Mouse (Mus musculus) heart, postnatal 4 days (tissue): ENCODE results near the gene Psmg1. TPM values are rescaled to one million over a fixed set of nuclear protein-coding genes. Genes with fewer than 3 reads are reported as not detected.
"Not testable (repeated sequence)": the region's sequence is repeated elsewhere in the genome, so short reads cannot be mapped to it uniquely, and the experiment has no call there.

Experiments
- DNase-seq: peaks from one replicate; pipeline ENCODE4 v3.0.0; 2021
- total RNA-seq, 2 experiments: library from RNA; stranded (reverse); gene quantifications; 2 replicates each; pipeline ENCODE4 v1.2.3; 2021

The Psmg1 gene
- total RNA-seq = 10 to 100 TPM; 28.0 to 28.9 TPM

DNA sequence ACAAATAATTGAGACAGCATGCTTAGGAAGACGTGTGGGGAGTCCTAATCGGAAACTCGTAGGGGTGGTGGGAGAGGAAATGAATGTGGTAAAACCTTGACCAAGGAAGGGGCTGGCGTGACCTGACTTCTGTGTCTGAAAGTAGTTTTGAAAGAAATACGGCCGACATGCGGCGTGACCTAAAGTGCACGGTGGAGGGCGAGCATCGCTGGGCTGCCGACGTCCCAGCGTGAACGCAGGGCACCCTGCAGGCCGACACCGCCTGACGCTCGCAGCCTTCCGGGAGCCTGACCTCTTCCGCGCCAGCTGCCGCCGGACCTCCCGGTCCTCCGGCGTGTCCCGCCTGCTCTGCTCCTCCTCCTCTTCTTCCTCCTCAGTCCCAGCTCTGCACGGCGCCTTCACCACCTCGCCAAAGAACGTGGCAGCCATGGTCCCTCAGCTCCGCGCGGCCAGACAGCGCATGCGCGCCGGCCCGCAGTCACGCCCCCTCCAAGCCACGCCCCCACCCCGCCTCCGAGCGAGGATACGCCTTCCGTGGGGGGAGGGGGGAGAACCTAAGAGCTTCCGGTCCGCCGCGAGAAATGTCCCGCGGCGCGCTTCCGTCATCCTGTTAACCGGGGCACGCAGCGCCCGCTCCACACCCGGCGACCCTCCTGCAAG lies at the start of gene Psmg1:
TSS of gene Psmg1 (minus strand) at position 499 of the 660 bp plus-strand sequence.
- peak; percentile 99 for DNase-seq

DNA sequence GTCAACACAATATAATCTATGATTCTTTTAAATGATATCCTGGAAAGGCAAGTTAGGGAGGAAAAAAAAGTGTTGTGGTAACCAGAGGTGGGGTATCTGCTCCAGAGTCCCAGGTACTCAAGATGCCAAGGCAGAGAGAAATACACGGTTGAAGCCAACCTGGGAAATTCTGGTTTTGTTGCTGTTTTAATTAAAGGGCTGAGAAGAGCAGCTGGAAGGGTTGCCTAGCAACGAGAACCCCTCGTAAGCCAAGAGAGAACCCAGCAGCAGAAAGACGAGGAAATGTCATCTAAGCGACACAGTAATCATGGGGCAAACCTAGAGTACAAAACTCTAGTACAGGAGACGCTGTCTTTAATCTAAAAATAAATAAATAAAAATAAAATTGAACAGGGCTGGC lies 48.8 kb upstream of the Psmg1 start:
- DNase-seq = no peak

DNA sequence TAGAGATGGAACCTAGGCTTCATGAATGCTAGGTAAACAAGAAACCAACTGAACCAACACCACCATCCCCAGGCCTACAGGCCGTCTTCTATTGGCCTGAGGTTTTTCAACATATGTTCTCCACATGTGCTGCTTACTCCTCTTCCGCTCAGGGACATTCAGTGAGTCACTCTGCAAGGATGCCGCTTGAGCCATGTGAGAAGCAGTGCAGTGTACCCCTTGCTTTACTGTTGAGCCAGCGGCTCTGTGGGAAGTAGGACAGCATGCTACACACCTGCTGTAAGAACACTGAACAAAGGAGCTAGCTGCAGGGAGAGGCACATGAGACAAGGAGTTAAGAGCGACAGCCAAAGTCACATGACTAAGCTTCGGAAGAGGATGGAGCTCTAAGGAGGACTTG lies 43.7 kb upstream of the Psmg1 start:
- DNase-seq = no peak

DNA sequence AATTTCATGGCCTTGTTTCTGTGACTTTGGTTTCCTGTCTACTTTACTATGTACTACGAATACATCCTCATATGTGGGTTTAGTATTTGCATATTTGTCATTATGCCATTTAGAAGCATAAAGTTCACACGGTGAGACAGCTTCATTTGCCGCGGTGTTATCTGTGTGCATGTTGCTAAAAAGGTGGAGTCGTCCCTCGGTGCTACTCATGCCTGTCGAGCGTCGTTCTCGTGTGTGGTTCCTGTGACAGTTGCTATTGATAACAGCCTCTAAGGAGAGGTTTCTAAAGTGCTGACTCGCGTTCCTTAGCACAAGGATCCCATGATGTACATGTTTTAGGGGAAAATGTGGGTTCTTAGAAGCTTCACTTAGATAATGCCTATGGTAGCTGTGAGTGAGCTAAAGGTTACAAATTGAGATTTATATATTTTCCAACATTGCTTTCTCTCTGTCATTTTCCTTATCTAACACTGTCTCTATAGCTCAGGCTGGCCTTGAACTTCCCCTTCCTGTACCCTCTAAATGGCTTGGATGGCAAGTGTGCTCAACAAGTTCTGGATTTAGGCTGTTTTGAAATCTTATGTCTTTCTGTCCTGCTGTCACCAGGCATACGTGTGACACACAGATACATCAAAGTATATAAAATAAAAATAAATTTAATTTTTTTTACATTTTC lies 41.7 kb upstream of the Psmg1 start:
- no peak for DNase-seq

DNA sequence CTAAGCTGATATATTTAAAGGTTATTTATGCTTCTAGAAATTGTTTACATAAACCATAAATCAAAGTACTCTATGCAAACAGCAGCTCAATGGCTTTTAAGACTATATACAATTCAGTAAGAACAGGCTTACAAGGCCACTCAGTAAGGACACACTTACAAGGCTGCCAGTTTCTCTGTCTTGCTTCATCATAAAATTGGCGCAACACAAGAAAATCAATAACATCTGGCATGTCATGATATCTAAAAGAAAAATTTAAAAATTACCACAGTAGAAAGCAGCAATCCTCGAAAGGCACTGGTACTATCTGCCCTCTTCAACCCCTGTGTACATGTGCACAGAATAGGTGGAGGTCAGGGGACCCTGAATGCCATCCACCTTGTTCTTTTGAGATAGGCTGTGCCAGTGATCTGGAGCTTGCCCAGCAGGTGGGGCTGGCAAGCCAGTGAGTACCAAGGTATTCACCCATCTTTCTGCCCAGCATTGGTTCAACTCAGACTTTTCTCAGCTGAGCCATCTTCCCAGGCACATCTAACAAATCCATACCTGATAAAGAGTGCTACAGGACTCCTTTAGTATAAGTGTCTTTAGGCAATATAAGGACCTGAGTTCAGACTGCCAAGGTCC lies 39.8 kb upstream of the Psmg1 start:
- peak; percentile 30 for DNase-seq

DNA sequence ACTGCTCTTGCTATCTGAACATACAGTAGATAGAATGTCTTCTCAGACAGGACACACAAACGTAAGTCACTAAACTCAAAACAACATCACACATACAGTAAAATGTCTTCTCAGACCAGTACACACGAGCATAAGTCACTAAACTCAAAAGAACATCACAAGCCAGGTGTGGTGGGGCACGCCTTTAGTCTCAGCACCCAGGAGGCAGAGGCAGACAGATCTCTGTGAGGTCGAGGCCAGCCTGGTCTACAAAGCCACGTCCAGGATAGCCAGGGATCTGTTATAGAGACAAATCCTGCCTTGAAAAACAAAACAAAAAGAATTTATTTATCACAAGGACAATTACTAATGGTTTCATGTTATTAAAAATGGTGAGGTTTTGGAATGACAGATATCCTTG lies 35.5 kb upstream of the Psmg1 start:
- DNase-seq = no peak

DNA sequence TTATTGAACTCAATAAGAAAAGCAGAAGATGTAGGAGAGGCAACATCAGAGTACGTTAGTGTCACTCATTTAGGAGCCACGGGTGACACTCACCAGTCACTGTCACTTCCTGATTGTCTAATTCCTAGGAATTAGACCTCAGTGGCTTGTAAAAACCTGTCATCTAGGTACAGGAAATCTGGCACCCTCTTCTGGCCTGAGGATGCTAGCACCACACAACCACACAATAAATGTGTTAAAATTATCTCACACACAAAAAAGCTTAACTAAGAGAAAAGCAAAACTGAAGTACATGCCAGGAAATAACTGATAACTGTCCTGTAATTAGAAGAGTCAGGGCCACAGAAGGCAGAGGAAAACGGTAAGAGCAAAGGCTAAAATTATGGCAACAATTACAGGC lies 34.5 kb upstream of the Psmg1 start:
- DNase-seq = no peak

DNA sequence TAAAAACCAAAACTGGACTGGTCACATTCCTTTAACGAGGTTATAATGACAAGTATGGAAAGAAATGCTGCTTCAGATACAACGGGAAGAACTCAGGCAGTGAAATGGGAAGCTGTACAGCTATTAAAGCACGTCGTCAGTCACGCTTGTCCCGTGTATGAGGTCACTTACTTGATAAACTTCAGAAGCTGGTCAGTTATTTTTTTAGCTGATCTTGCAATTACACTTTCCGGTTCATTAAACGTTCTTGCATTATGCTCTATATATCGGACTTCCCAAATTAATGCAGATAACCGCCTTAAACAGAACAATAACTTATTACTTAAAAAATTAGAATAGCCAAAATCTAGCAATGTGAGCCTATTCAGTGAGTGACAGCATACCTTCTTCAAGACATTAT lies 30.3 kb upstream of the Psmg1 start:
- no peak for DNase-seq

DNA sequence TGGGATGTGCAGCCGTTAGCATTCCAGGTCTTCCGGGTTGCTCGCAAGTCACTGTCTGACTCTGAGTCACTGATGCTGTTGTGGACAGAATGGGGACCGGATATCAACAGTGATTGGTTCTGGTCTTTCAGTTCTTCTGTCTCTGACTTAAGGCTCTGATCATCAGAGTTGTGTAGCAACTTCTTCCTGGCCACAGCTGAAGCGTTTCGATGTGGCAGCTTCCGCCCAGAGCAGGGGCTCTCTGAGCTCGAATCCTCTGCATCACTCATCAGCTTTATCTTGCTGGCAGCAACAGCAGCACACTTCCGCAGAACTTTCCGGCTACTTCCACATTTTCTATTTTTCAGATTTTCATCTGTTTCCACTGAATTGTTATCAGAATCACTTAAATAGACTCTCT lies 18.4 kb upstream of the Psmg1 start:
- DNase-seq = not testable (repeated sequence)

DNA sequence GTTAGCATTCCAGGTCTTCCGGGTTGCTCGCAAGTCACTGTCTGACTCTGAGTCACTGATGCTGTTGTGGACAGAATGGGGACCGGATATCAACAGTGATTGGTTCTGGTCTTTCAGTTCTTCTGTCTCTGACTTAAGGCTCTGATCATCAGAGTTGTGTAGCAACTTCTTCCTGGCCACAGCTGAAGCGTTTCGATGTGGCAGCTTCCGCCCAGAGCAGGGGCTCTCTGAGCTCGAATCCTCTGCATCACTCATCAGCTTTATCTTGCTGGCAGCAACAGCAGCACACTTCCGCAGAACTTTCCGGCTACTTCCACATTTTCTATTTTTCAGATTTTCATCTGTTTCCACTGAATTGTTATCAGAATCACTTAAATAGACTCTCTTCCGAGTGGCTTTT lies 13.5 kb upstream of the Psmg1 start:
- DNase-seq = not testable (repeated sequence)

DNA sequence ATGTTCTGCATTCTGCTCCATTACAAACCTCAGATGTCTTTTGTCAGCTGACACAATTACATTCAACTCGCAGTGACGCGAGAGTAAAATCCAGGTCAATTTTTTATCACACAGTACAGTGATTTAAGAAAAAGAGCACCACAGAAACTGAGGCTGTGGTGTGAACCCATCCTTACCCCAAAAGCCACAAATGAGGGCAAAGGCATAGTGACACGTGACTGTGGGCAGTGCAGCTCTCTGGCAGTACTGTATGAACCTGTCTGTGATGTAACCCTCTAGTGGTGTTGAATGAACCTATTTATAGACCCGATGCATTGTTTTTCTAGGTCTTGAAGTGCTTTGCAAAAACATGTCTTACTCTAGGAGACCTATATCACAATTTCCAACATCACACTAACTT lies 8.5 kb upstream of the Psmg1 start:
- no peak for DNase-seq

DNA sequence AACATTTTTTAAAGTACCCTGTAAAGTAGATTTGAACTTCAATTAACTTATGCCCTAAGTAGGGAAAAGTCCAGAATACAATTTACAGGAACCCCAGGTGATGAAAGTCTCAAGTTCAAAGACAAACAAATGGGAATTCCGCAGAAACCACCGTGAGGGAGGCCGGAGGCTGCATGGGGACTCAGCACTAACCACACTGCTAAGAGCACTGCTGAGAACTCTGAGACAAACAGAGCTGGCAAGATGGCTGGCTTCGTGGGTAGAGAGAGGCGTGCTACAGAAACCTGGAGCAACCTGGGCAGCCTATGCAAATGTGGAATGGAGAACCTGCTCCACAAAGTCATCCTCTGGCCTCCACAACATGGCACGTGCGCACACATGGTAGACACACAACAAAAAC lies 5.4 kb upstream of the Psmg1 start:
- DNase-seq = no peak

DNA sequence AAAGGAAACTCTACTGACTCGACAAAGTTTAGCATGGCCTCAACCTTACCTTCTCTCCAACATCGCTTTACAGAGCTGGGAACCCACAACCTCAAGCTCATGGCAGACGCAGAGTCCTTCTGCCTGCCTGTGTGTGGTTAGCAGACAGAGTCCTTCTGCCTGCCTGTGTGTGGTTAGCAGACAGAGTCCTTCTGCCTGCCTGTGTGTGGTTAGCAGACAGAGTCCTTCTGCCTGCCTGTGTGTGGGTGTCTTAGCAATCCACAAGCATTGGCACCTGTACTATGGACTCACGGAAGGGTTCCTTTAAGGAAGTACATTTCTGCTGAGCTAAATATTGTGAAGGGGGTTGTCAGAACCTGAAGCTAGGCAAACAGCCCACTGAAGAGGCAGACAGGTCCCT lies 3.8 kb upstream of the Psmg1 start:
- not testable (repeated sequence) for DNase-seq

DNA sequence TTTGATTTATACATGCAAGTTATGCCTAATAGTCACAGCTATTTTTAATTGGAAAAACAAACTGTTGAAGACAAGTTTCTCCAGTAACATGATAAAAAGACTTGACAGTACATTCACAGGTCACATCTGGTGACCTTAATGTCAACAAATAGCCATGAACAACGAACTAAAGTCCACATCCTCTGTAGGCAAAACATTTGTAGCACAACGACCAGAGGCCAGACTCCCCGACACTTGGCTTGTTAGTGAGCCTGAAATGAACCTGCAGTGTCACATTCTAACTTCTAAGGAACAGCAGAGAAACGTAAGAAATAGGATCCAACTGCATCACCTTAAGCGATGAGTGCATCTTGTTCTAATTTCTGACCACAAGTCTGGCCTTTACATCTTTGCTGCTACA lies 1.8 kb upstream of the Psmg1 start:
- DNase-seq = no peak

DNA sequence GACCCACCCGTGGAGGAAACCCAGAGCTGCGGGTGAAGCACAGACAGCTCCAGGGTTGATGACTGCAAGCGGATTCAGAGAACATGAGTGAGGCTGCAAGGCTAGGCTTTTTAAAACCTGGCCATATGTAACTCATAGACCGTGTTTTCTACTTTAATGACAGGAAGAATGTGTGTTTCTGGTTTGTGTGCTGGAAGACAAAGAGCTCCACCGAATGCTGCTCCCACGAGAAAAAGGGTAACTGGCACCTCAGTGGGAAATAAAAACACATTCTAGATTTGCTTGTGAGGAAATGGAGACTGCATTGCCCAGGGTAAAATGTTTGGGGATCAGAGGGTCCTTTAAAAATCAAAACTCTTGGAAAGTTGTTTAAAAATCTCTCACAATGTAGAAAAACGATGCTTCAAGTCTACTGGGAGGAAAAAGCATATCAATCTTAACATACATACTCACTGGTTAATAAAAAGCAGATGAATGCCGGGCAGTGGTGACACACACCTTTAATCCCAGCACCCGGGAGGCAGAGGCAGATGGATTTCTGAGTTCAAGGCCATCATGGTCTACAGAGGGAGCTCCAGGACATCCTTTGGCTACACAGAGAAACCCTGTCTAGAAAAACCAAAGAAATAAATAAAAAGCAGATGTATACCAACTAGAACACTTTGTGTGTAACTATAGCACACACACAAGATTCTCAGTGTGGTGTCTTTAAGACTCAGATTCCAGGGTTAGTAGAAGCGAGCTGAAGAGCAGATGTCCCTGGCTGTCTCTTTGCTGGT lies 551 bp upstream of the Psmg1 start:
- no peak for DNase-seq

DNA sequence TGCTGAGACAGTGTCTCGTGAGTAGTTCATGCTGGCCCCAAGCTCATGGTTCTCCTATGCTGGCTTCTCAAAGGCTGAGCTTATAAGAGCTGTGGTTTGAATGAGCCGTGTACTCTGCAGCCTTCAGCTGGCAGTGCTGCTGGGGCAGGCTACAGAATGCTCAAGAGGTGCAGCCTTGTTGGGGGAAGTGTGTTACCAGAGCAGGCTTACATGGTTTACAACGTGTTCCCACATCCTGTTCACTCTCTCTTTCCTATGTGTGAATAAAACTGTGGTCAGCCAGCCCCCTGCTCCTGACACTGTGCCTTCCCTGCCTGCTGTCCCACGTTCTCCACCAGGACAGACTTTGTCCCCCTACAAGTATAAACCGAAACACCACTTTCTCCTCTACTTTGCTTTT lies 5.8 kb downstream of the Psmg1 start:
- no peak for DNase-seq

DNA sequence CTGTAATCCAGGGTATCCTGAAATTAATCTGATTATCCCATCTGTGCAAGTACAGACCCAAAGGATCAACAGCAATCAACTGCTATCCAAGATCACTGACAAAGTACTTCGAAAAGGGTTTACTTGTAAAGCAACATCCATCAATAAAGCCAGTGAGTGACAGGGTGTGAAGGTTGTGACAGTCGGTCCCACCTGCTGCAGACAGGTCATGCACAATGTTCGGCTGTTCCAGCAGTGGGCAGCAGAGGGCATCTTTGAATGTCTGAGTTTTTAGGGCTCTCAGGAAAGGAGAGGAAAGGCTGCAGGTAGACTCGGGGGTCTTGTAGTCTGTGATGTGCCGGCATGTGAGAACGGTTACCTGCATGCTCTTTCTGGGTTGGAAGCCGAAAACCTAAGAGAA lies 7.2 kb downstream of the Psmg1 start:
- DNase-seq = no peak

DNA sequence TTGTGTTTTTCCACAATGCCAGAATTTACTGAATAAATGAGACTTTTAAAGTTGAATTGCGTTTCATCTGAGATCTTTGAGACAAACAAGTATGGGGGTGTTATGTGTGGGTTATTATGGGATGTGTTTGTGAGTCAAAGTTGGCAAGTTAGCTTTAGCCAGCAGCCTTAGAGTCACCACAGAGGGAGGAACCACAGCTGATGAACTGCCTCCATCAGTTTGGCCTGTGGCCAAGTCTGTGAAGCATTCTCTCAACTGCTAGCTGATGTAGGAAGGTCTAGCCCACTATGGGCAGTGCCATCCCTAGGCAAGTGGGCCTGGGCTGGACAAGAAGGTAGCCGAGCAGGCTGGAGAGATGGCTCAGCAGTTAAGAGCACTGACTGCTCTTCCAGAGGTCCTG lies 19.9 kb downstream of the Psmg1 start:
- DNase-seq = no peak

DNA sequence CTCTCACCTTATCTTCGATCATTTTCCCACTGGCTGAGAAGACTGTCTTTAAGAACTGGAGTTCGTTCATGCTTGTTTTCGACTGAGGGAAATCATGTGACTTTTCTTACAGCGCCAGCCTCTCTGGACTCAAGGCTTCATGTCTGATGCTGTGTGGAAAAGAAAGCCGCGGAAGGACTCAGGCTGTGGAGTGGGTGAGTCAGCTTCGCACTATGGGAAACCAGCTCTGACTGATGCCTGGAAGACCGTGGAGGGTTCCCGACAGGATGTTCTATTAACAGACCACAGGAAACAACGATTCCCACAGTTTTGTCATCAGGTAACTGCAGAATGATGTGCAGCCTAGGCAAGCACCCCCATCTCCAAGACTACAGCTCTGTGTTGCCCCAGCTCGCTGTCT lies 23.3 kb downstream of the Psmg1 start:
- no peak for DNase-seq

DNA sequence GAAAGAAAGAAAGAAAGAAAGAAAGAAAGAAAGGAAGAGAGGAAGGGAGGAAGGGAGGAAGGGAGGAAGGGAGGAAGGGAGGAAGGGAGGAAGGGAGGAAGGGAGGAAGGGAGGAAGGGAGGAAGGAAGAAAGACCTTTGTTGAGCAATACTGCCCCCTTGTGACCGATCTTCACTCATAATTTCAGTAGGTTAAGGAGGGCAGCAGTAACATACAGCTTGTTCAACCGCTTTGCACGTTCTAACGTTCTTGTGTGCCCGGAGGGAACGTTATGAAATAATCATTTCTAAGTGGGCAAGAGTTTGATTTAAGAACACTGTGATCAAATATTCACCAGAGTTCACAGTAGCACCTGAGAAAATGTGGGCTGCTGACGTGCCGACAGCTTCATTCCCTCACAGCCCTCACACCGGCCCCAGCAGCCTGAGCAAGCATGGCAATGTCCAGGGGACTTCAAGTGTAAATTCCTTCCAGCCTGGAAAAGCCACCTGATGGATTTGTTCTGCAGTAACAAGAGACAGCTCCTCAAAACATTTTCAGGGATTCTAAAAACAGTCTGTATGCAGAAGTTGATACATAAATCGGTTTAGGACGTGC lies 26.2 kb downstream of the Psmg1 start:
- DNase-seq = peak; percentile 59

DNA sequence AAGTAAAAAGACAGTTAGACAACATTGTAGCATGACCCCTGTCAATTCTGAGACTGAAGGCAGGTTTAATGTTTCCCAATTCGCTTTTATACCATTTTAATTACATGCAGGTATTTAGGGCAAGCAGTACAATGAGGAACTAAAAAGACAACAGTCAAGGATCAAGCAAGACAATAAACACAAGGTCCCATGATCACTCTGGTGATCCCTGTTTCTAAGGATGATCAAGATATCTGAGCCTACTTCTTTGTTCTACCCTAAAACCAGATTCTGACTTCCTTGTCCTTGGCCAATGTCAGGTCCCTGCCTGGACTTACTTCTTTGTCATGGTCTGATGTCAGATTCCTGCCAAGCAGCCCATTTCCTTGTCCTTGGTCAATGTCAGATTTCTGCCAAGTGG lies 29.3 kb downstream of the Psmg1 start:
- DNase-seq = not testable (repeated sequence)

DNA sequence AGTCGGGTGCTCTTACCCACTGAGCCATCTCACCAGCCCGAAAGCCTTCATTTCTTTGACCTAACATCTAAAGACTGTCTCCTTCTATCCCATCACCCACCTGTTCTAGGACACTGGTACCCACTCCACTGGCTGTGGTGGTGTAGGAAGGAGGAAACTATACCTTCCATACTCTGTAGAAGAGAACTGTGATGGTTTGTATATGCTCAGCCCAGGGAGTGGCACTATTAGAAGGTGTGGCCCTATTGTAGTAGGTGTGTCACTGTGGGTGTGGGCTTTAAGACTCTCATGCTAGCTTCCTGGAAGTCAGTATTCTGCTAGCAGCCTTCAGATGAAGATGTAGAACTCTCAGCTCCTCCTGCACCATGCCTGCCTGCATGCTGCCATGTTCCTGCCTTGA lies 30.1 kb downstream of the Psmg1 start:
- DNase-seq = not testable (repeated sequence)

DNA sequence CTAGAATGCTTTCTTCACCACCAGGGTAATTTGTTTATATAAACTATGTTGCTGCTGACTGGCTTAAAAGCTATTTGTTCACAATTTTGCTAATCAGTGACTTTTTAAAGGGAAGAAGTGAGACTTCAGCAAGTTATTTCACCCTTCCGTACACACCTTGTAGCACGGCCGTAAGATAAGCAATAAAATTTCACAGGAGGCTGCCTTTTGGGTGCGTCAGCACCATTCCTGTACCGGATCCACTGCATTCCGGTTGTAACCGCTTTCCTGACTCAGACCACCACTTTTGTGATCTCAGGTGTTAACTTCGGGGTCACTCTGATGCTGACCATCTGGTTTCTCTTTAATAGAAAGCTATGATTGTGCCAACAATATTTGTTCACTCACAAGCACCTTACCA lies 32.7 kb downstream of the Psmg1 start:
- no peak for DNase-seq
